Mouse (Mus musculus): ENCODE measurements around the gene F11r. TPM values are rescaled to one million over a fixed set of nuclear protein-coding genes. Genes with fewer than 3 reads are reported as not detected.
A peak's percentile ranks its signal among the peaks of the same experiment; 100 is the strongest.

The F11r gene
- polyA plus RNA-seq, 1 experiment from 2014 or later = 10.1 TPM

DNA sequence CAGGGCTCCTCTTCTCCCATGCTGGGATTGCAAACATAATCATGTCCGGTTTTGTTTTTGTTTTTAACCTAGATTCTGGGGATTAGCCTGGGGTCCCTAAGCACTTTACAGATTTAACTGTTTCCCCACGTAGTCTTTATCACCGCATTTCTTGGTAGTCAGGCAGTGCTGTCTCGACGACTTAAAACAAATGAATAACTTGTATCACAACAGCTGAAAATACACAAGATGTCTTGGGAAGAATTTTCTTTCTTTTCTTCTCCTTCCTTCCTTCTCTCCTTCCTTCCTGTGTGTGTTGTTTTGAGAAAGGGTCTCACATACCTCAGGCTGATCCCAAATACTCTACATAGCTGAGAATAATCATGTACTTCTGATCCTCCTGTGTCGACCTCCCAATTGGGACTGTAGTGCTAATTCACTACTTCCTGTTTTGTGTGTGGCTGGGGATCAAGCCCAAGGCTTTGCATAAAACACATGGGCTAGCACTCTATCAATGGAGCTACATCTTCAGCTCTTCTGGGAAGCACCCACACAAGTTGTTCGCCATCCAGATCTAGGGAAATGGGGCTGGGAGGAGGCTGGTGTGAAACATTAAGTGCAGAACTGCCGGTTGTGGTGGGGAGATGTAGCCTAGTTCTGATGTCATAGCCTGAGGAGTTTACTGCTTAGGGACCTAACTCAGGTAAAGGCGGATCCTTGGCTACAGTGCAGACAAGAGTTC, 36.7 kb downstream of the F11r start:
- Histone ChIP-seq H3K4me2 (replicated peaks) (no peak overlapping the region), H3K9me3 (no peaks in the 10 kb centered on the region), H3K36me3 (no peaks in the 10 kb centered on the region), H3K27me3 (no peaks in the 10 kb centered on the region; the same call in 1 of the 2 replicates), H3K4me3 (no peak overlapping the region), H3K4me1 (no peaks in the 10 kb centered on the region), H3K9ac (replicated peaks) (no peak overlapping the region), H3K27ac (replicated peaks) (no peak overlapping the region)
- no peak for ATAC-seq (ENCODE audit: low FRiP score, low read depth)
- 70% methylated on average over 9 of the region's 9 CpGs for WGBS

DNA sequence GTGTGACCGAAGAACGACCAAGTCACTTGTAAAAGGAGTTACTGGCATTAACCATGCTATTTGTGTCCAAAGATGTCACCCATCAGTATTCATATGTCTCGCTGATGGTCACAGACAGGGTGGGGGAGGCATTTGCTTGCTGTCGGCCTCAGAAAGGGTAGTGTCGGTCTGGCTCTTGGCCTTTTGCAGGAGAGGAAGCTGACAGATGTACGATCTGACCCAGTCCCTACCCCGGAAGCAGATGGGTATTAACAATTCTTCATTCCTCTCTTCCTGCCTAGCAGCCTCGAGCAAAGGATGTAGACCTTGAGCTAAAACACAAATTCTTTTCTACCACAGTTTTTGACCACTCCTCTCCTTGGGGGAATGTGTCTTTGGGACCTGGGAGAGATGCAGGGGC, 39.8 kb downstream of the F11r start:
- Histone ChIP-seq H3K9ac (replicated peaks) (no peak overlapping the region), H3K9me3 (peaks cover 3% of the 10 kb centered on the region; the same call in 1 of the 2 replicates), H3K36me3 (no peaks in the 10 kb centered on the region), H3K4me1 (no peaks in the 10 kb centered on the region), H3K4me2 (replicated peaks) (no peak overlapping the region), H3K27me3 (no peaks in the 10 kb centered on the region), H3K4me3 (no peak overlapping the region), H3K27ac (replicated peaks) (no peak overlapping the region)
- no peak for ATAC-seq (ENCODE audit: low FRiP score, low read depth)
- WGBS = 76% methylated on average over 8 of the region's 8 CpGs

DNA sequence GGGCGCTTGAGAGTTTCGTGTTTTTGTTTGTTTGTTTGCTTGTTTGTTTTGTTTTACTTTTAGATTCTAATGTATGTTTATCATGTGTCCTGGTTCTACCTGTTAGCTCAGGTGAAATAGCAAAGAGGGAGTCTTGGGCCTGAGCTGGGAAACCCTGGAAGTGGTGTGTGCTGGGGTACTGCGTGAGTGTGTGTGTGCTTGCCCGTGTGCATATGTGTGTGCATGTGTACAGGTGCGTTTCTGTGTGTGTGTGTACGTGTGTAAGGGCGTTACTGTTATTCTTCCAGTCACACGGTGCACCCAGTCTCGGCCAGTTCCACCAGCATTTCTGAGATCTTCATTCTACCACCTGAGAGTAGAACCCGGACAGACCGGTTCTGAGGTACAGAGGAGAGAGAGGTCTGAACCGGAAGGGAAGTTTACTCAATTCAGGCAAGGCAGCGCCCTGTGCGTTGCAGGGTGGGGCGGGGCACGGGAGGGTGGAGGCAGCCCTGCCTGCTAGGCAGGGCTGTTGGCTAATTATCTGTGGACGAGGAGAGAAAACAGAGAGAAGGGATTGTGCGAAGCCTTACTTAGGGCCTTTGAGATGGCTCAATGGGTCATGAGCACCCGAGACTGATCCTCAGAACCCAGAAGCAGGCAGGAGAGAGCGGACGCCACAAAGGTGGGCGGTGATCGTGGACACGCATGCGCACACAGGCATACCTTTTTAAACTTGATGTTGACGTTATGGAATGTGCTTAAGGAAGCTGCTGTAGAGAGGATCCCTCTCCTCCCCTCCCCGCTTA, 40.6 kb downstream of the F11r start:
- peaks cover 5% of the 10 kb centered on the region for H3K9me3 ChIP-seq
- no peak for ATAC-seq (ENCODE audit: low FRiP score, low read depth)
- no peaks in the 10 kb centered on the region for H3K27me3 ChIP-seq
- H3K36me3 ChIP-seq = no peaks in the 10 kb centered on the region
- no peaks in the 10 kb centered on the region for H3K4me1 ChIP-seq
- no peak overlapping the region; the same call in 1 of the 2 replicates for H3K9ac ChIP-seq (replicated peaks)
- peak overlapping the region; percentile 16 for H3K4me2 ChIP-seq (replicated peaks)
- H3K27ac ChIP-seq (replicated peaks) = no peak overlapping the region
- WGBS = 64% methylated on average over 27 of the region's 27 CpGs
- H3K4me3 ChIP-seq = peak overlapping the region; percentile 13; the same call in 1 of the 2 replicates

DNA sequence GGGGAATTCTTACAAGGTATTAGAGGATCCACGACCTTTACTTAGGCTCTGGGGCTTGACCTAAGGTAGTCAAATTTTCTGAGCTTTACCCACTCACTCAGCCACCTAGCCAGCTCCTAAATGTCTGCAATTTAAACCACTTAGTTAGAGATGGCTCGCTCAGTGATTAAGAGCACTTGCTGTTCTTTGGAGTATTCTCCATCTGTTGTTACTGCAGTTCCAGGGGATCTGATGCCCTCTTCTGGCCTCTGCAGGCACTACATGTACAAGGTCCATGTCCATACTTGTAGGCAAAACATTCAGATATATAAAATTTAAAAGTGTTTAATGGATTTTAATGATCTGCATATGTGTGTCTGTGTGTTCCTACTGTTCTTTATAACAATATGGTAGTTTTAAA, 41.6 kb downstream of the F11r start:
- H3K27me3 ChIP-seq = no peaks in the 10 kb centered on the region
- no peaks in the 10 kb centered on the region for H3K4me1 ChIP-seq
- WGBS = 60% methylated on average over 2 of the region's 2 CpGs
- H3K27ac ChIP-seq (replicated peaks) = no peak overlapping the region
- no peak overlapping the region for H3K9ac ChIP-seq (replicated peaks)
- no peak overlapping the region for H3K4me3 ChIP-seq
- peaks cover 11% of the 10 kb centered on the region for H3K9me3 ChIP-seq
- no peaks in the 10 kb centered on the region for H3K36me3 ChIP-seq
- no peak for ATAC-seq (ENCODE audit: low FRiP score, low read depth)
- no peak overlapping the region for H3K4me2 ChIP-seq (replicated peaks)

DNA sequence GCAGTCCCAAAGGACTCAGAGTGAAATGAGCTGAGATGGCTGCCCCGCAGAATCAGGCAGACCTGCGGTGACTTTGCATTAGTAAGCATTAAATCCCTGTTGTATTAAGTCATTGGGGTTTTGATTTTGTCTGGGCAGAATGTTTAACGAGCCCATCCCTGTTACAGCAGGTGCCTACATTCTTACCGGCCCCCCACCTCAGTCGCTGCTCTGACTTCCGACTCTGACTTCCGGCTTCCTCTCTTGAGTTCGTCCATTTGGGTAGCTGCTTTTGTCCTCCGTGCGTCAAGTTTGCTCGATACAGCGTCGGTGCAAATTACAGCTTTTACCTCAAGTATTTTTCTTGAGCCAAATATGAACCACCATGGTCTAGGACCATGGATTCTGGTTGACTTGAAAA, 56.9 kb downstream of the F11r start:
- Histone ChIP-seq H3K9me3 (peaks cover 12% of the 10 kb centered on the region; the same call in 1 of the 2 replicates), H3K27me3 (no peaks in the 10 kb centered on the region), H3K4me1 (no peaks in the 10 kb centered on the region), H3K27ac (replicated peaks) (no peak overlapping the region), H3K9ac (replicated peaks) (no peak overlapping the region), H3K4me3 (no peak overlapping the region), H3K36me3 (no peaks in the 10 kb centered on the region), H3K4me2 (replicated peaks) (no peak overlapping the region)
- ATAC-seq (ENCODE audit: low FRiP score, low read depth) = no peak
- WGBS = 93% methylated on average over 13 of the region's 13 CpGs

DNA sequence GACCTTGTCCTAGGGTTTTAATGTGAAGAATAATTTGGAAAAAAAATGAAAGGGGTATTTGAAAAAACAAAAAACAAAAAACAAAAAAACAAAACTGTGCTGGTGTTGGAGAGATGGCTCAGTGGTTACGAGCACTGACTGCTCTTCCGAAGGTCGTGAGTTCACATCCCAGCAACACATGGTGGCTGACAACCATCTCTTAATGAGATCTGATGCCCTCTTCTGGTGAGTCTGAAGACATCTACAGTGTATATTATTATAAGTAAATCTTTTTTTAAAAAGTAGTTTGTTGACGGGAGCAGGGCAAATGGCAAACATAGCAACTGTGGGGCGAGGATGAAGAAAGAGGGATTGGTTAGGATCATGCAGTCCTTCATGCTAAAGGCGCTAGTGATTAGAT, 58.0 kb downstream of the F11r start:
- Histone ChIP-seq H3K4me3 (no peak overlapping the region), H3K36me3 (no peaks in the 10 kb centered on the region), H3K9ac (replicated peaks) (no peak overlapping the region), H3K4me2 (replicated peaks) (no peak overlapping the region), H3K9me3 (peaks cover 7% of the 10 kb centered on the region; the same call in 1 of the 2 replicates), H3K27me3 (no peaks in the 10 kb centered on the region), H3K27ac (replicated peaks) (no peak overlapping the region), H3K4me1 (no peaks in the 10 kb centered on the region)
- no peak for ATAC-seq (ENCODE audit: low FRiP score, low read depth)
- WGBS = 93% methylated on average over 6 of the region's 6 CpGs

DNA sequence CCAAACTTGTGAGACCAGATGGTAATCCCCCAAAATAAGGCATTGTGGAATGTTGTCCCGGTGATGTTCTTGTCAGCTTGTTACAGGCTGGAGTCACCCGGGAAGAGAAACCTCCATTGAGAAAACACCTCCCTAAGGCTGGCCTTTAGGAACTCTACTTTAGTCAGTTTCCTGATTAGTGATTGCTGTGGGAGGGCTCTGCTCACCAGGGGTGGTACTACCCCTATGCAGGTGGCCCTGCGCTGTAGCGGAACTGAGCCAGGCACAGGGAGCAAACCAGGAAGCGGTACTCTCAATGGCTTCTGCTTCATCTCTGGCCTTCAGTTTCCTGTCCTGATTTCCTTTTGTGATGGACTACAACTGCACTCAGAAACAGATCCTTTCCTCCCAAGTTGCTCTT, 62.5 kb downstream of the F11r start:
- no peak overlapping the region for H3K27ac ChIP-seq (replicated peaks)
- ATAC-seq (ENCODE audit: low FRiP score, low read depth) = no peak
- H3K9ac ChIP-seq (replicated peaks) = no peak overlapping the region
- peaks cover 8% of the 10 kb centered on the region for H3K4me1 ChIP-seq
- H3K4me3 ChIP-seq = no peak overlapping the region
- H3K4me2 ChIP-seq (replicated peaks) = no peak overlapping the region
- no peaks in the 10 kb centered on the region for H3K9me3 ChIP-seq
- WGBS = 81% methylated on average over 5 of the region's 5 CpGs
- no peaks in the 10 kb centered on the region for H3K27me3 ChIP-seq
- no peaks in the 10 kb centered on the region for H3K36me3 ChIP-seq

DNA sequence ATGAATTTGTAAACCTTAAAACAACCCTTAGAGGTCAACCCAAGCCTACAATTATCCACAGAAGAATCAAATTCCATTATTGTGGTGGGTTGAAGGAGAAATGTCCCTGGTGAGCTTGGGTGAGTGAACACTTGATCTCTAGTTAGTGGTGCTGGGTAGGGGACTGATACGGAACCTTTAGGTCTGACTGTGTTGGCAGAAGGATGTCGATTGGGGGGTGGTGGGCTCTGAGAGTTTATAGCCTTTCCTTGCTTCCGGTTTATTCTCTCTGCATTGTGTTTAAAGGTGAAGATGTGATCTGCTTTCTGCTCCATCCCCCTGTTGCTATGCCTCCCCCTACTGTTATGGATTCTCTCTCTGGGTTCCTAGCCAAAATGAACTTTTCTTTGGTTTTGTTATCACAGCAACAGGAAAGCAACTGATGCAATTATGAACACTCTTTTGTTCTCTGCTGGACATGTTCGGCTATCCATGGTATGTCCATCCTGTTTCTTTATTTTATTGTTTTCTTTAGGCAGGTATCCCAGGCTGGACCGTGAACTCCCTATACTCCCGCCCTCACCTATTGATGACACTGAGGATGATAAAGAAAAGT, 63.8 kb downstream of the F11r start:
- no peak overlapping the region for H3K4me3 ChIP-seq
- peaks cover 8% of the 10 kb centered on the region for H3K4me1 ChIP-seq
- no peak overlapping the region for H3K9ac ChIP-seq (replicated peaks)
- no peaks in the 10 kb centered on the region for H3K36me3 ChIP-seq
- no peaks in the 10 kb centered on the region for H3K27me3 ChIP-seq
- no peak for ATAC-seq (ENCODE audit: low FRiP score, low read depth)
- H3K27ac ChIP-seq (replicated peaks) = peak overlapping the region; percentile 61; the same call in 1 of the 2 replicates
- H3K9me3 ChIP-seq = no peaks in the 10 kb centered on the region
- H3K4me2 ChIP-seq (replicated peaks) = no peak overlapping the region
- 64% methylated on average over 6 of the region's 6 CpGs for WGBS

DNA sequence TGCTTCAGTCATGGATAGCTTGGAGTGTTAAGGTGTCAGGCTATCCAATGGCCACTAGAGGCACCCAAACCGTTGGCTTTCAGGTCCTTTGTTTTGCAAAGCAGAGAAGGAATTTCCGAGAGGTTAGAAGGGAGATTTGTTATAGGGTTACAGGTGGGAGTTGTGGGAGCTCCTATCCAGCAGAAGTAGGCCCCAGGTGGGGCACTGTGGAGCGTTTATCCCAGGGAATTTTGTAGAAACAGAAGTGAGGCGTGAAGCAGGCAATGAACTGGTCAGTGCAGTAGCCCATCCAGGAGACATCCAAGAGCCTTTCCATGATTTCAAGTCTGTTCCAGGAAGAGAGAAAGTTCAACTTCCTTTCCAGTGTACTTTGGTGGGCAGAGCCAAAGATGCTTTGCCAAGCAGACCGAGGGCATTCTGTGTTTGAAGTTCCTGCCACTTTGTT, 64.3 kb downstream of the F11r start:
- Histone ChIP-seq H3K4me1 (peaks cover 8% of the 10 kb centered on the region), H3K4me2 (replicated peaks) (peak overlapping the region; percentile 33), H3K36me3 (no peaks in the 10 kb centered on the region), H3K4me3 (peak overlapping the region; percentile 18; the same call in 1 of the 2 replicates), H3K27me3 (no peaks in the 10 kb centered on the region), H3K9ac (replicated peaks) (0 out of 2 replicates have a peak overlapping the region, but pooled peaks have one; percentile 15), H3K27ac (replicated peaks) (peak overlapping the region; percentile 61), H3K9me3 (no peaks in the 10 kb centered on the region)
- ATAC-seq (ENCODE audit: low FRiP score, low read depth) = no peak
- WGBS = 6% methylated on average over 5 of the region's 5 CpGs

DNA sequence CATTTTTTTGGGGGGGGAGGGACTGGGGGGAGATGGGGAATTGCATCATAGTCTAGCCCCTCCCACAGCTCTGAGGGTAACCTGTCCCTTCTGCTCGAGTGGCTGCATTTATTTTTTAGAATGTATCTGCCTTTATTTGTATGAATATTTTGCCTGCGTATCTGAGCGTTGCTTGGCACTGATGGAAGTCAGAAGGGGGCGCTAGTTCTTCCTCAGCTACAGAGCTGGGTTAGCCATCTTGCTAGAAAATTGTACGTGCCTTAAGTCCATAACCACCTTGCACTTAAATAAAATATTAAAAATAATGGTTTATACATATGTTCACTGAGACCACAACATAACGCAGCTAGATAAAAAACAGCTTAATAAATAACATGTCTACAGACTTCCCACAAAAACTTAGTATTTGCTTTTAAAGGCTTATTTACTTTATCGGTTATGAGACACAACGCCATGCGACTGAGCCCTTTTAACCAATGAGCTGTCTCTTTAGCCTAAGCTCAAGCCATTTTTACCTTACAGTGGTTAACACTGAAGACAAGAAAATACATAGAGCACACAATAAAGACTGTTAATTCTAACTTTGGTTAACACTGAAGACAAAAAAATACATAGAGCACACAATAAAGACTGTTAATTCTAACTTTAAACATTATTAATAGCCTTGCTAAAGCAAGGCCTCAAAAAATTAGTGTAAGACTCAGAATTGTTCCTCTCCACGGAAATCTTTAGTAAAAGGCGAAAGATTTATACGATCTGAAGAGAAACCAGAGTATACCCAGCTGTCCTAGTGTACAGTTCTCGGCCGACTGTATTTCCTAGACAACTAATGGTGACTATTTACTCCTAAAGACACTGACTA, 65.3 kb downstream of the F11r start:
- Histone ChIP-seq H3K27me3 (no peaks in the 10 kb centered on the region), H3K9me3 (no peaks in the 10 kb centered on the region), H3K4me1 (peaks cover 8% of the 10 kb centered on the region), H3K4me2 (replicated peaks) (peak overlapping the region; percentile 61), H3K9ac (replicated peaks) (0 out of 2 replicates have a peak overlapping the region, but pooled peaks have one; percentile 5), H3K36me3 (no peaks in the 10 kb centered on the region), H3K27ac (replicated peaks) (peak overlapping the region; percentile 97), H3K4me3 (peak overlapping the region; percentile 61)
- WGBS = 1% methylated on average over 14 of the region's 14 CpGs
- ATAC-seq (ENCODE audit: low FRiP score, low read depth) = peak; percentile 83

DNA sequence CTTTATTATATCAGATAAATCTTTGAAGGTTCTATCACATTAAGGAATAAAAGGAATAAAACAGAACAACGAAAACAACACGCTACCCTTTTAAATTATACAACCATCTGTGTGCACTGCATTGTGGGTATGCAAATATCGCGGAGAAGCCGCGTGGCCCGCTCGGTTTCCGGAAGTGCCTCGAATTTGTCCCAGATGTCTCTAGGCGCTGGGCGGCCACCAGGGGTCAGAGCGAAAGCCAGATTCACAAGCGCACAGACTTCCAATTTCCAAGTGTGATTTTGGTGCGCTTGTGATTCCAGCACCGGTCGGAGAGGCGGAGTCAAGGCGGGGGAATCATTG, 65.9 kb downstream of the F11r start, which contains the start of gene Alyref2:
Gene Alyref2 (plus strand): TSS at position 229 of the 342 bp plus-strand sequence.
- Histone ChIP-seq H3K4me1 (peaks cover 8% of the 10 kb centered on the region), H3K9ac (replicated peaks) (peak within 1 kb of the TSS; percentile 79), H3K36me3 (no peaks in the 10 kb centered on the region), H3K9me3 (no peaks in the 10 kb centered on the region), H3K27ac (replicated peaks) (peak within 1 kb of the TSS; percentile 97), H3K27me3 (no peaks in the 10 kb centered on the region), H3K4me2 (replicated peaks) (peak within 1 kb of the TSS; percentile 61), H3K4me3 (peak within 1 kb of the TSS; percentile 61)
- under 1% methylated on average over 19 of the region's 19 CpGs for WGBS
- peak; percentile 90 for ATAC-seq (ENCODE audit: low FRiP score, low read depth)
